Mouse (Mus musculus) olfactory bulb, adult 2 months (tissue): ENCODE data around the gene Serping1.

ENCODE experiments used
- CTCF ChIP-seq: fragments of 200-500 bp; IDR thresholded peaks from 2 replicates; pipeline ENCODE4 v1.5.1; 2012; ENCODE audit warnings: low read depth, mild to moderate bottlenecking, low read length, moderate library complexity; ENCODE audit not compliant: insufficient read depth
- POLR2A ChIP-seq: fragments of 200-500 bp; IDR thresholded peaks from 2 replicates; pipeline ENCODE4 v1.6.1; 2012; ENCODE audit warnings: mild to moderate bottlenecking, low read depth, low read length, moderate library complexity; ENCODE audit not compliant: insufficient read depth

GRCm38 (mm10) chr2:84758542-84759127 is 16.6 kb downstream of the Serping1 start:
- TF ChIP-seq POLR2A (no peak), CTCF (no peak)
